Mouse (Mus musculus): ENCODE results near the gene Amotl1.
"Not testable (repeated sequence)": the region's sequence is repeated elsewhere in the genome, so short reads cannot be mapped to it uniquely, and the experiment has no call there.

The Amotl1 gene

GRCm38 (mm10) chr9:14644956-14645355 is at the start of gene Amotl1:
Gene Amotl1, minus strand, starts transcription at chr9:14645056.
- no peak for DNase-seq (ENCODE audit: low spot score in 2 of 2)

GRCm38 (mm10) chr9:14689376-14690108 is 44.7 kb upstream of the Amotl1 start:
- DNase-seq (ENCODE audit: low spot score in 2 of 2), result no peak

- no peak for DNase-seq (ENCODE audit: low spot score in 2 of 2)
Observed at GRCm38 (mm10) chr9:14684363-14684762, 39.5 kb upstream of the Amotl1 start.

- DNase-seq (ENCODE audit: low spot score in 2 of 2), result no peak
Observed at GRCm38 (mm10) chr9:14682741-14683140, 37.9 kb upstream of the Amotl1 start.

- no peak for DNase-seq (ENCODE audit: low spot score in 2 of 2)
Observed at GRCm38 (mm10) chr9:14680584-14680983, 35.7 kb upstream of the Amotl1 start.

- DNase-seq (ENCODE audit: low spot score in 2 of 2), result peak; percentile 49 to 73
Observed at GRCm38 (mm10) chr9:14675707-14676691, 31.1 kb upstream of the Amotl1 start.

GRCm38 (mm10) chr9:14674506-14674905 is 29.6 kb upstream of the Amotl1 start:
- DNase-seq (ENCODE audit: low spot score in 2 of 2), result no peak

- no peak for DNase-seq (ENCODE audit: low spot score in 2 of 2)
Observed at GRCm38 (mm10) chr9:14673109-14673508, 28.3 kb upstream of the Amotl1 start.

- DNase-seq (ENCODE audit: low spot score in 2 of 2), result not testable (repeated sequence)
Observed at GRCm38 (mm10) chr9:14671965-14672364, 27.1 kb upstream of the Amotl1 start.

GRCm38 (mm10) chr9:14668382-14668781 is 23.5 kb upstream of the Amotl1 start:
- DNase-seq (ENCODE audit: low spot score in 2 of 2), result no peak

GRCm38 (mm10) chr9:14666071-14666470 is 21.2 kb upstream of the Amotl1 start:
- no peak for DNase-seq (ENCODE audit: low spot score in 2 of 2)

GRCm38 (mm10) chr9:14663591-14663990 is 18.7 kb upstream of the Amotl1 start:
- DNase-seq (ENCODE audit: low spot score in 2 of 2), result no peak

GRCm38 (mm10) chr9:14662876-14663275 is 18.0 kb upstream of the Amotl1 start:
- peak in 1 of 2 experiments; percentile 48 for DNase-seq (ENCODE audit: low spot score in 2 of 2)

GRCm38 (mm10) chr9:14662138-14662537 is 17.3 kb upstream of the Amotl1 start:
- DNase-seq (ENCODE audit: low spot score in 2 of 2), result peak in 1 of 2 experiments; percentile 70

- no peak for DNase-seq (ENCODE audit: low spot score in 2 of 2)
Observed at GRCm38 (mm10) chr9:14657926-14658325, 13.1 kb upstream of the Amotl1 start.

- DNase-seq (ENCODE audit: low spot score in 2 of 2), result no peak
Observed at GRCm38 (mm10) chr9:14654010-14654409, 9.2 kb upstream of the Amotl1 start.

GRCm38 (mm10) chr9:14652761-14653160 is 7.9 kb upstream of the Amotl1 start:
- no peak for DNase-seq (ENCODE audit: low spot score in 2 of 2)

- DNase-seq (ENCODE audit: low spot score in 2 of 2), result no peak
Observed at GRCm38 (mm10) chr9:14647849-14648248, 3.0 kb upstream of the Amotl1 start.

- DNase-seq (ENCODE audit: low spot score in 2 of 2), result no peak
Observed at GRCm38 (mm10) chr9:14646641-14647040, 1.8 kb upstream of the Amotl1 start.

- DNase-seq (ENCODE audit: low spot score in 2 of 2), result no peak
Observed at GRCm38 (mm10) chr9:14646061-14646460, 1.2 kb upstream of the Amotl1 start.

- DNase-seq (ENCODE audit: low spot score in 2 of 2), result no peak
Observed at GRCm38 (mm10) chr9:14643328-14643727, 1.5 kb downstream of the Amotl1 start.

- DNase-seq (ENCODE audit: low spot score in 2 of 2), result no peak
Observed at GRCm38 (mm10) chr9:14642251-14643021, 2.4 kb downstream of the Amotl1 start.
